Mouse (Mus musculus) cerebellum, postnatal 25 days (tissue): ENCODE data around the gene Cdkal1.
A peak's percentile ranks its signal among the peaks of the same experiment; 100 is the strongest.

ENCODE experiments used
- DNase-seq, 2 experiments: peaks; one replicate each; pipeline ENCODE4 v3.0.0; 2021; ENCODE audit warnings: mixed read lengths in 2 of 2

The Cdkal1 gene

GRCm38 (mm10) chr13:29164845-29165524 lies 690.5 kb downstream of the Cdkal1 start:
- DNase-seq, result no peak

- DNase-seq, result no peak
These were observed 692.5 kb downstream of the Cdkal1 start for GRCm38 (mm10) chr13:29162867-29163514.

- peak; percentile 38 to 45 for DNase-seq
These were observed 693.0 kb downstream of the Cdkal1 start for GRCm38 (mm10) chr13:29162444-29162843.

- DNase-seq, result no peak
These were observed 694.0 kb downstream of the Cdkal1 start for GRCm38 (mm10) chr13:29161436-29161835.

GRCm38 (mm10) chr13:29156703-29157102 lies 698.8 kb downstream of the Cdkal1 start:
- DNase-seq, result no peak

GRCm38 (mm10) chr13:29155297-29155696 lies 700.2 kb downstream of the Cdkal1 start:
- peak; percentile 50 to 65 for DNase-seq

GRCm38 (mm10) chr13:29150120-29150519 lies 705.4 kb downstream of the Cdkal1 start:
- no peak for DNase-seq

GRCm38 (mm10) chr13:29149404-29149803 lies 706.1 kb downstream of the Cdkal1 start:
- DNase-seq, result peak in 1 of 2 experiments; percentile 18

GRCm38 (mm10) chr13:29148616-29149015 lies 706.9 kb downstream of the Cdkal1 start:
- no peak for DNase-seq
